Mouse (Mus musculus) gastrocnemius, adult 18-20 months (tissue): ENCODE measurements around the gene Ap1g2. TPM values are rescaled to one million over a fixed set of nuclear protein-coding genes. Genes with fewer than 3 reads are reported as not detected.
A peak's percentile ranks its signal among the peaks of the same experiment; 100 is the strongest.

Experiments used
- DNase-seq: peaks from one replicate; pipeline ENCODE4 v3.0.0; 2021; ENCODE audit warnings: low spot score
- total RNA-seq, 2 experiments: library from RNA; stranded (reverse); gene quantifications; 2 replicates each; pipeline ENCODE4 v1.2.3; 2021

Gene Ap1g2
- total RNA-seq, 2 experiments from 2014 or later, result 4.2 to 4.9 TPM

DNA sequence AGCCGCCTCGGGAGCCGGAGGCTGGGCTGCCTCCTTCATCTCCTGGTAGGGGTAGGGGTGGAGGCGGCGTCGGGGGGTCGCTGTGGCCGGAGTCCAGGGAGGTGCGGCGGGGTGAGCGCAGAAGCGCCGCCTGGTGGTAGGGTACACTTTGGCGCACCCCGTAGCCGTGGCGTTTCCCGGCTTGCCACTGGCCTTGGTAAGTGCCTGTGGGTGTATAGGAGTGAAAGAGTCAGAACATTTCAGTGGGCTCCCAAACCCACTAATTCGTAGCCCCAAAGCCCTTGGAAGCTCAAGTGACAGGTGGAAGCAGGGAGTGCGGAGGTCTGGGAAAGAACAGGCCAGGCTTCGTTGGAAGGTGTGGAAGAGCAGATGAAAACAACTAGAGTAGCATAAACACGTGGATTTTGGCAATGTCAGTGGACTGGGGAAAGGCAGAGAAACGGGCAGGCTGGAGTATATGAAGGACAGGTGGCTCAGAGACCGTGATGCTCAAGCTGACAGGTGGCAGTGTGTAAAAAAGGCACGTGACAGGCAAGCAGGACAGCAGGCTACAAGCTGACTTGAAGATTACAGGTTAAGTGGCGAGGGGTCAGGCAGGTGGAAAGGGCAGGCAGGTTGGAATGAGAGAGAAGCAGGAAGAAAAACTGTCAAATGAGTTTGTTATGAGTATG lies 7.7 kb upstream of the Ap1g2 start:
- DNase-seq, result no peak

DNA sequence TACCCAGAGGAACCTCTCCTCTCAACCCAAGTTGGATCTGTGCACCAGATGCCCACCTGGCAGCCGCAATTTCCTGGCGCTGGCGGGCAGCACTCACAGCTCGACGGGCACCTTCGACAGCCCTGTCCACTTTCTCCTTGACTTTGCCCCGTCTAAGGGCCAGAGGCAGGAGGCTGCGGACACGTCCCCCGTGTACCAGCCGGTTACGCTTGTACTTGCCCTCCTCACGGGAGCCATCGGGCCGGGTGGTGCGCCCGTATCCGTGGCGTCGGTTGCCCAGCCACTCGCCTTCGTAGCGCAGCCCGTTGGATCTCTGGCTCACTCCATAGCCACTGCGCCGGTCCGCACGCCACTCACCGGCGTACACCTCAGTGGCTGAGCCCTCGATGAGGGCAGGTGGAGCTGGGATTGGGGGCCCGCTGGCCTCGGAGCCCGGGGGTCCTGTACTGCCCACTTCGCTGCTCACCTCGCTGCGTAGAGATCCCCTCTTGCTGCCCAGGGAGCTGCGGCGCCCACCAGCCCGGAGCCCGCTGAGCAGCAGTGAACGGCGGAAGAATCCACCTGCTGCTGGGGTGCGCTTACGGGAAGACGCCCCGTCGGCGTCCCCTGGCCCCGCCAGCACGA lies 7.1 kb upstream of the Ap1g2 start:
- no peak for DNase-seq

DNA sequence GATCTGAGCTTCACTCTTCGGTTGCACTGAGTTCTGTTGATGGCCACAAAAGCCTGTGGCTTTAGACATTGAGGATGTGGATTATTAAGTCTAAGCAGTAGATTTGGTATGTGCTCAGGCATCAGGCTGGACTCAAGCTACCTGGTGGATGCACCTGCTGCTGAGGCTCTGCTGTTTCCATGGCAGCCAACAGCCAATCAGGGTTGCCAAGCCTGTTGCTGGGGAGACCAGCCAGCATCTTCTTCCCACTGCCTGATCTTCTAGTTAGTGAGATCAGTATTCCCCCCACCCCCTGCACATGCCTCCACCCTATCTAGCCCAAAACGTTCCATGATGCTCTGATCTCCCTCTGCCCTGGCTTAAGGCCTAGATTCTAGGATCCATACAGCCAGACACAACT lies 5.3 kb upstream of the Ap1g2 start:
- DNase-seq, result no peak

DNA sequence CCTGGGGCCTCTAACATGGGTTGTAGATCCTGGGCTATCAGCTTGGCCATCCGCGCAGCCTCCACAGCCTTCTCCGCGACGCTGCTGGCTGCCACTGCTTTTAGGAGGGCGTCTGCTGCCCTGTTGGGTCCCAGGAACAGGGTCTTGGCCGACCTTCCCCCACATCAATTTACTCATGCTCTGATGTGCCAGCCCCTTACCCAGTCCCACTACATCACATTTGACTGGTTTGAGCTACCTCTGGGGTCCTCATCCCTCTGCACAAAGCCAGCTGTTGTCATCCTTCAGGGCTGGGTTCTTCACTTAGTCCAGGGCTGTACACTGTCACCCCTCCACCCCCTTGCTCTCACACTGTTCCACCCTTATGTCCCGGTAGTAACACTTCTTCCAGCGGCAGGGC lies 3.7 kb upstream of the Ap1g2 start:
- DNase-seq, result no peak

DNA sequence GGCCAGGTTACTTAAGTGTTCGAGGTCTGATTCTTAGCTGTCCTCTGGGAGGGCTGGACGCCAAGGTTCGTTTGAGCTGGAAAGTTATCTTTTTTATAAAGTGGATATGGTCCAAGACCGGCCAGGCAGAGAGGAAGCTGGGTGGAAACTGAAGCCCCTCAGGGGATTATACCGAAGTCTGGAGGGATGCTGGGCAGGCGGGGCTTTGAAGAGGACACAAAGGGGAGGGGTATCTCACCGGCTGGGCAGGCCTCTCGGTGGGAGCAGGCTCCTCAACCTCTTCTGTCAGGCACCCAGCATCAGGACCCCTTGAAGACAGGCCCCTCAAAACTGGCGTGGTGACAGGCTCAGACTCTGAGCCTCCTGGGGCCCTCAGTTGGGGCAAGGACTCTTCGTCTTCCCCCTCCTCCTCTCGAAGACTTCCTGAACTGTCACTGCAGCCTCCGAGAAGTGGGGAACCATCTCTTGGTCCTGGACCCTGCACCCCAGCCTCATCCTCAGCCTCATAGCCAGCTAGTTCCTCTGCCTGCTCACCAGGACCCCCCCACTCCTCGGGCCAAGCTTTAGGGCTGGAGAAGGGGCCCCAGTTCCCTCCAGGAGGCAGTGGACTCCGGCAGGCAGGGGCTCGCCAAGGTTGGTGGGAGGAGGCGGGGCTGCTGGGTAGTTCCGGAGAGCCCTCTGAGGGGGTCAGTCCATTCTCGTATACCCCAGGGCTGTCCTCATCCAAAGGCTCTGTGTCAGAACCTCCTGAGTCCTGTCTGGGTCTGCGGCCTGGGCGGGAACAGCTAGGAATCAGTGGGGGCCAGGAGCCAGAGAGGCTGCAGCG lies 2.9 kb upstream of the Ap1g2 start:
- DNase-seq, result no peak

DNA sequence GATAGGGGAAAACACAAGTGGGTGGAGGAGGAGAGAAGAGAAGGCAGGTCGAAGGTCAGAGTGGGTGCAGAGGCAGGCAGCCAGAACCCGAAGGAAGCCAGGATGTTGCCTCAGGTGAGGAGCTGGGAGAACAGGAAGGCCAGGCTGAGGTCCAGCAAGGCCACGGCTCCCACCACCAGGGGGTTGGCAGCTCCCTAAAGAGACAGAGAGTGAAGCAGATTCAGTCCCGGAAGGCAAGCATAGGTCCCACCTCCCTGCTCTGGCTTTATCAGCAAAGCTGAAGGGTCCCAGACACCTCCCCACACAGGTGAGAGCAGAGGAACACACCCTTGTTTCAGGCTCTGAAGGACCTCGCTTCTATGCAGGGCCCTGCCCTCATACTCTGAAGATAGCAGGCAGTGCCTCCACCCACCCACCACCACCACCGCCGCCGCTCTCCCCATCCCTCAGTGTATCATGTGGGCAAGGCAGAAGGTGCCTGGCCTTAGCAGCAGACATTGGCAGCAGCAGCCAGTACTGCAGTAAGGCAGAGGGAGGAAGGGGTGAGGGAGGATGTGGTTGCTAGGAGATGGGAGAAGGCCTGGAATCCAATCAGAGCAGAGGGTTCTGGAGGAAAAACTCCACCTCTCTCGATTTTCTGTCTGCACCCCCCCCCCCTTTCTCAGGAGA lies 1.9 kb upstream of the Ap1g2 start:
- DNase-seq, result no peak

DNA sequence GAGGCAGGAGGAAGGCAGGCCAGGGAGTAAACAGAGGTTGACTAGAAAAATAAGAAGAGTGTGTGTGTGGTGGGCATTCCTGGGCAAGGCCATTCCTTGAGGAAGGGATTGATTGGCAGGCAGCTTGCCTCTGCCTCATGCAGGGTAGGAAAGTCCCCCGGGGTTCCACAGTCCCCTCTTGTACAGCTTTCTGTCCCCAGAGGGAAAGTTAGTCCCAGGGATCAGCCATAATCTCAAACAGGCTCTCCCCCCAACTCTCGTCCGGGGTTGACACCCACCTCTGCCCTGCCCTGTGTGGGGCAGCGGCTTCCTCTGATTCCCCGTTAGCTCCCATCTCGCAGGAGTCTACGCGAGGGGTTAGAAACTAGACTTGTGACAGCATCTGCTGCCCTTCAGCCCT lies 597 bp upstream of the Ap1g2 start:
- DNase-seq, result no peak

DNA sequence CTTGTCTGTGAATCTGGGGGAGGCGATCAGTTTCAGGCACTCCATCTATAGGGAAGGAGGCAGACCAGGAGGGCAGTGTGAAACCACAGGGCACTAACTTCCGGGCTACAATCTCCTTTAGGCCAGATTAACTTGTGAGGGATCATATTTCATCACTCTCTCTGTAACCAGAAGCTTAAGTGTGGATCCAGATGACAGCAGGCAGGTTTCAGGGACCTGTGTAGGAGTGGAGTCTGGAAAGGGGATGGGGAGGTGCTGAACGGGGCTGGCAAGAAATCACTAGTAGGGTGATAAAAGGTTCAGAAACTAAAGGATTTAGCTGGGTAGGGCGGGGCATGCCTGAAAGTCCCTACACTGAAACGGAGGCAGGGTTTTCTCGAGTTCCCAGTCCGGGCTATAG lies 1.0 kb downstream of the Ap1g2 start:
- no peak for DNase-seq

DNA sequence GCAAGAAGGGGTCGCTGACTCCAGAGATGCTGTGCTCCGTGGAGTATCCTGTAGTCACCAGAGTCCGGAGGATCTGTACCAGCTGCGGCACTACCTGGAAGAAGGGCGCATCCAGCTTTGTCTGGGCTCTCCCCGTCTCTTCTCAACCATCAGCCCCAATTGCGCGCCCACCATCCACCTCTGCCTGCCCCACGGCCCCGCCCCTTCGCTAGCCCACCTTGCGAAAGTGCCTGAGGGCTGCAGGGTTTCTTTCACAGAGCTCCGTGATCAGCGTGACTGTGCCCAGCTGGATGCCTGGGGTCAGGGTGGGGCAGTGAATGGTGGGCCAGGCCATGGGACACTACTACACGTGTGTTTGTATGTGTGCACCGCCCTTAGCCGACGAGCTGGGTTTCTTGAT lies 2.0 kb downstream of the Ap1g2 start:
- no peak for DNase-seq

DNA sequence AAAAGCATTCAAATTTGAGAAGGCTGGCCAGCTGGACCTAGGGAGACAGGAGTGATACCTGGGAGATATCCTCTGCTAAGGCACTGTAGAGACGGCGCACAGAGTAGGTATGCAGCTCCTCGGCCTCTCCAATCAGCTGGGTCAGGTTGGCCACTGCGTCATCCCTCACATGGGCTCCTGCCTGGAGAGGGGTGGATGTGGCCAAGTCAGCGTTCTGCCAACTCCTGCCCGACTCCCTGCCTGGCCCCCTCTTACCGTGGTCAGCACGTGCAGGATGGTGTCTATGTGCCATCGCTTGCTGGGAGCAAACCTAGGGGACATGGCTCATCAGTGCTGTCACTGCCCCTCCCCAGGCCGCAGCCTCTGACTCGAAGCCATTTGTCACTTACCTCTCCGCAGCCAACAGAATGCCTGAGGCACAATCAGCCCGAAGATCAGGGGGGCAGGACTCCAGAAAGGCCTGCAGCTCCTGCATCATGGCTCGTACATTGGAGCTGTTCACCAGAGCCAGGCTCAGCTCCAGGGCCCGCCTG lies 4.1 kb downstream of the Ap1g2 start:
- no peak for DNase-seq

DNA sequence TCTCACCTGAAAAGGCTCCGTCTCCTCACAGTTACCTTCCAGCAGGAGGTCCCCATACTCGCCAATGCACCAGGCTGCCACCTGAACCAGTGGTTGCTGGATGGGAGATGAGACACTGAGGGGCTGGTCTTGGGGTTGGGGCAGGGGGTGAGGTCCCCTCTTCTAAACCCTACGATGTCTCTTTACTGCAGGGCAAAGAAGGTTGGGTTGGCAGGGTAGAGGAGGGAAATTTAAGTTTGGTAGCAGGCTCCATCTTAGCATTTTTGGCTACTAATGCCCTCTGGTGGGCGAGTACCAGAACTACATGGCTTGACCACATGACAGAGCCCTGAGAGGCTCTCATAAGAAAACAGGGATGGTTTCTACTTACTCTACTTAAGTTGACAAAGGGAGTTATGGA lies 4.8 kb downstream of the Ap1g2 start:
- DNase-seq, result peak; percentile 61

DNA sequence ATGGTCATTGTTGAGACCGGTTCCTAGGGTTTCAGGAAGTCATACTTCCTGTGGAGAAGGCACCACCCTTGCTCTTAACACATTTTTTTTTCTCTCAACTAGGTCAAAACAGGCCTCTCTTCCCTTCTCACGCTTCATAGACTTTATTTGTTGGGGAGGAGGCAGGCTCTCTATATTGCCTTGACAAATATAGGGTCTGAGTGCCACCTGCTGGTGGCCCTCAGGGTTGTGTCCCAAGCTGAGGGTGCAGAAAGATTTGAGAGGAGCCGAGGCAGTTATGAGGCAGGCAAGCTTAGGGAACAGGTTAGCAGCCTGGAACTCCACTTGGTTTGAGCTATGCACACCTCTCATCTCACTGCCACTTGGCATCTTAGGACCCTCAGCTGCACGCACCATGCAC lies 8.3 kb downstream of the Ap1g2 start:
- no peak for DNase-seq

DNA sequence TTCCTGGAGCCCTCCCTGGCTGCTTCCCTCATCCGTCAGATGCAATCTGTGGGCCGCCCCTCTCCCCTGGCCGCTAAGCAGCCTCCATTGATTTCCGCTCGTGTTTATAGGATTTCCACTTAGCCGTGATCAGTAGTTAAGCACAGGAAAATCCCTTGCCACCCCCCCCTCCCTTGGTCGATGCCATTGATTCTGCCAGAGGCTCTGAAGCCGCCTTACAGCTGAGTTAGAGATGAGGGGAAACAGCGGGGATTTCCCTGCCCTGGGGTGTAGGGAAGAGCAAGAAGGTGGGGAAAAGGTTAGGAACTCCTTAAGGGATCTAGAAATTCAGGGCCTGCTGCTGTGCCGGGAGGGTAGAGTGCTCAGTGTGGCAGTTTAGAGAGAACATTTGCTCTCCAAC lies 8.7 kb downstream of the Ap1g2 start:
- DNase-seq, result no peak

DNA sequence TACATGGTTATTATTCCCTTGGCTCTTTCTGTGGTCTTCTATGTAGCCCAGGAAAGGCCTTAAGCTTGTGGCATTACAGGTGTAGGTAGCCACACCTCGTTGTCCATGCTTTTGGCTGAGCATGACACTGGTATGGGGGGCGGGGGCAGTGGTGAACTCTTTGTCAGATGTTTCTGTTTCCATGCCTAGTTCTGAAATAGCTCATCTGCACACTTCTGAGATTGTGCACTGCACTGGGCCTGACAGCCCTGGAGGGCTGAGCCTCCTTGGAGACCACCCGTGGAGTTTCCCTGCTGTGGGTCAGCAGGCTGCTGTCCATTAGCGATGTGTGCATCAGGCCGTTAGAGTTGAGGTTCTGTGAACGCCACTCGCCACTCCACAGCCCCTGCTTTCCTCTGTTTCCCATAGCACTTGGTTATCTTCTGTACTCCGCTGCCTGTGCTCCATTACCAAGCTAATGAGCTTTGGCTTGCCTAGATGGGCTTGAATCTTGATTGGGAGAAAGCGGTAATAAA lies 9.8 kb downstream of the Ap1g2 start:
- DNase-seq, result no peak

DNA sequence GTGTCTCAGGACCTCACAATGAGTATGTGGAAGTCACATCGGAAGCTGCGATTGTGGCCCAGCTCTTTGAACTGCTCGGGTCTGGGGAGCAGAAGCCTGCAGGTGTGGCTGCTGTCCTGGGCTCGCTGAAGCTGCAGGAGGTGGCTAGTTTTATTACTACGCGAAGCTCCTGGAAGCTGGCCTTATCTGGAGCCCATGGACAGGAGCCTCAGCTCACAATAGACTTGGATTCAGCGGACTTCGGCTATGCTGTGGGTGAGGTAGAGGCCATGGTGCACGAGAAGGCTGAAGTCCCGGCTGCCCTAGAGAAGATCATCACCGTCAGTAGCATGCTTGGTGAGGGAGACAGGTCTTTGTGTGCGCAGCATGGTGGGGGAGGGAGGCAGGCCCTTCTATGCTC lies 10.7 kb downstream of the Ap1g2 start:
- no peak for DNase-seq

DNA sequence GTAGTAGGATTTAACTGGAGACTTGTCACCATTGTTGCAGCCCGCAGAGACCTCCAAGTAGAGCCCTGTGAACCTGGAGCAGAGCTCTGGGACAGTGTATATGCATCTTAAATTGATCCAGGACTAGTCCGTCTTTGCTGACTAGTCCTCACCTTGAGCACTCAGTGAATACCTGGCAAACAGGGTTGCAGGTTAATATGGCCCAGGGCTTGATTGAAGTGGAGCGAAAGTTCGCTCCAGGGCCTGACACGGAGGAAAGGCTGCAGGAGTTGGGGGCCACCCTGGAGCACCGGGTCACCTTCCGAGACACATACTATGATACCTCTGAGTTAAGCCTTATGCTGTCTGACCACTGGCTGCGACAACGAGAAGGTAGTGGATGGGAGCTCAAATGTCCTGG lies 11.1 kb downstream of the Ap1g2 start:
- DNase-seq, result no peak

DNA sequence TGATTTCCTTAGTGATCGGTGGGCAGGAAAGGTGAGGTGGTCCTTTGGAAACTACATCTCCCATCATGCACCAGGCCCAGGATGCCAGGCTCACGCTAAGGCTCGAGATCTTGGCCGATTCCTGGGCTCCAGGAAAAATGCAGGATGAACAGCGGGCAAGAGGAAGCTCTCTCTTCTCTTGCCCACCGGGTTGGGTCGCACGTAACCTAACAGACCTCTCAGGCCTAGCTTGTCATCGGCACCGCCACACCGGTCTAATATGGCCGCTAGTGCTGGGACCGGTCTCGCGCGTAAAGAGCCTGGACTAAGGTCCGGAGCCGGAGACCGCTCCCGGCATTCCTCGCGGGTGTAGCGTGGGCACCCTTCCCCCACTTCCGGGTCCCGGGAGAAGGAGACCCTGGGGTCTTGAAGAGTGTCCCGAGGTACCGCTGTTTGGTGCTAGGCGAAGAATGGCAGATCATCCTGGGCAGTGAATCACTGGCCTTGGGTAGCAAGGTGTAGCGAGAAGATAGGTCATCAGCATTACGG lies 11.6 kb downstream of the Ap1g2 start, which contains the start of gene Thtpa:
TSS of gene Thtpa (plus strand) at position 81 of the 528 bp plus-strand sequence.
- peak; percentile 74 for DNase-seq

DNA sequence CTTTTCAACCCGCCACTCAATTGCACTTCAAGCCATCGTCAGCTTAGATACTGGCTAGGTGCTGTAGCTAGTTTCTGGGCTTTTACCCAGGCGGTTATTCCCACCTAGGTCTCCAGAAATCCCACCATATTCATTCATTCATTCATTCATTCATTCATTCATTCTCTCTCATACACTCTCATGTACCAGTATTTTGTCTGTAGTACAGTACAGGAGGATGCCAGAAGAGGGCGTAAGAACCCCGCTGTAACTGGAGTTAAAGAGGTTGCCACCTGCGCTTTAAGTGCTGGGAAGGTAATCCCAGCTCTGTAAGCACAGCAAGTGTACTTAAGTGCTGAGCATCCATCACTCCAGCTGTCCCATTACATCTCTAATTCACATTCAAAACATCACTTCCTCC lies 12.5 kb downstream of the Ap1g2 start:
- DNase-seq, result no peak

DNA sequence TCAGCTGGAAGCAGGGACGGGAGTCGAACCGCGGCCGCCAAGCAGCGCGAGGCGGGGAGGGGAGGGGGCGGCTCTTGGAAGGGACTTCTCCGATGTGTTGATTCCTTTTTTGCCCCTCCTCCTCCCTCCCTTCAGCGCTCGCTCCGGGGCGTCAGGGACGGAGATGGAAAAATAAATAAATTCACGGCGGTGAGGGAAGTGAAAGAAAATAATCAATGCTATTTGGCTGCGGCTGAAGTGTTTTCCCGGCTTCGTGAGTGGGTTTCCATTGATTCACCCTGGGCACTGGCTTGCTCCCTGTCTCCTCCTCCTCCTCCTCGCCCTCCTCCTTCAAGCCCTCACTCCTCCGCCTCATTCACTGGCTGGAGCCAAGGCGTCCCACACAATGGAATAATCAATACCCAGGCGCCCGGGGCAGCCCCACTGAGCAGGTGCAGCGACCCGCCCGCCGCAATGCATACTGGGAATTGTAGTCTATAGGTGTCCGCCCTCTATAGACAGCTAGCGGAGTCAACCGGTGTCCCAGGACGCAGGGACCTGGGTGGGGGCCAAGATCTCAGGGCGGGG lies 14.3 kb downstream of the Ap1g2 start, which contains the start of gene Zfhx2:
TSS of gene Zfhx2 (minus strand) at position 314 of the 567 bp plus-strand sequence.
- DNase-seq, result peak; percentile 95

DNA sequence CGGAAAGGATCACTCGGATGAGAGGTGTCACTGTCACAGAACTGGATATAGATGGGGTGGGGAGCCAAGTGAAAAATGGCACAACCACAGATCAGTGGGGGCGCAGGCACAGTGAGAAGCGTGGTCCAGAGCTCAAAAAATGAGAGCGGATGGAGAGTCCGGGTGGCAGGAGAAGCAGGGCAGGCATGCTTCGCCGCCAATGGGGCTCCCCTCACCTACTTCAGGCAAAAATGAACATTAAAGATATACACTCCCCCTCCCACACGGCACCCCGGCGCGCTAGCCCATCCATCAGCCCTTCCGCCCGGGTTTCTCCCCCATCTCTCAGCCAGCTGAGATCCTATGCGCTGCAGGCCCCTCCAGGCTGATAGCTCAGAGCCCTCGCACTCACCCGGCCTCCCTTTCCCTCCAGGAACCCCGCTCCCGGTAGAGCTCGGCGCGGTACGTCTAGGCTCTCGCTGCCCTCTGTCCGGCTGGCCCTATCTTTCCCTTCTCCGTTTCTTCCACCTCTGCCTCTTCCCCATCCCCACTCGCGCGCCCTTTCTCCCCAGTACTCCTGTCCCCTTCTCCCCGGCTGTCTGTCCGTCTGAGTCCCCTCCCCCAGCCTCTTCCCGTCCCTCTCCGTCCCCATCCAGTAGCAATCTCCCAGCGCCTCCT lies 15.1 kb downstream of the Ap1g2 start:
- DNase-seq, result no peak
